Mouse (Mus musculus) intestine, postnatal 0 days (tissue): Measurements from ENCODE around the gene Slc16a1. TPM values are rescaled to one million over a fixed set of nuclear protein-coding genes. Genes with fewer than 3 reads are reported as not detected.
A peak's percentile ranks its signal among the peaks of the same experiment; 100 is the strongest.
"Not testable (repeated sequence)": the region's sequence is repeated elsewhere in the genome, so short reads cannot be mapped to it uniquely, and the experiment has no call there.

ENCODE experiments used
- ATAC-seq: fragments of 200-750 bp; cut with Nextera tagmentation; 2 replicates; pipeline ENCODE4 v1.8.0; 2017; ENCODE audit warnings: mild to moderate bottlenecking, moderate TSS enrichment, moderate library complexity
- H3K27ac ChIP-seq: fragments of 300-500 bp; sonication (generic); 2 replicates; pipeline ENCODE4 v1.5.1; 2014; ENCODE audit warnings: mild to moderate bottlenecking, low read depth, low read length, moderate library complexity
- H3K27me3 ChIP-seq: fragments of 300-500 bp; sonication (generic); replicated peaks from 2 replicates; pipeline ENCODE4 v1.6.1; 2014; ENCODE audit warnings: low read length, mixed read lengths; ENCODE audit not compliant: control insufficient read depth, insufficient read depth
- H3K36me3 ChIP-seq: fragments of 300-500 bp; sonication (generic); 2 replicates; pipeline ENCODE4 v1.6.1; 2014; ENCODE audit warnings: mild to moderate bottlenecking, moderate library complexity; ENCODE audit not compliant: control insufficient read depth, insufficient read depth
- H3K4me1 ChIP-seq: fragments of 300-500 bp; sonication (generic); replicated peaks from 2 replicates; pipeline ENCODE4 v1.6.1; 2014; ENCODE audit warnings: antibody characterized with exemption, low read length, mixed read lengths; ENCODE audit not compliant: control insufficient read depth, insufficient read depth
- H3K4me2 ChIP-seq: fragments of 300-500 bp; sonication (generic); replicated peaks from 2 replicates; pipeline ENCODE4 v1.6.1; 2014; ENCODE audit warnings: low read depth, mild to moderate bottlenecking, moderate library complexity
- H3K4me3 ChIP-seq: fragments of 300-500 bp; sonication (generic); 2 replicates; pipeline ENCODE4 v1.5.1; 2014; ENCODE audit warnings: low read depth, low read length
- H3K9ac ChIP-seq: fragments of 300-500 bp; sonication (generic); 2 replicates; pipeline ENCODE4 v1.6.1; 2014; ENCODE audit warnings: mild to moderate bottlenecking, low read depth, low read length
- H3K9me3 ChIP-seq: fragments of 300-500 bp; sonication (generic); 2 replicates; pipeline ENCODE4 v1.6.1; 2016; ENCODE audit warnings: mixed run types; ENCODE audit not compliant: control insufficient read depth
- CTCF ChIP-seq: sonication (generic); IDR thresholded peaks from 2 replicates; pipeline ENCODE4 v1.5.1; 2016; ENCODE audit warnings: low read depth, mild to moderate bottlenecking, control low read depth, antibody characterized with exemption, moderate library complexity
- WGBS: fragments of 180-500 bp; shearing (Covaris S2); extraction: QIAGEN DNeasy Blood & Tissue Kit; methylation state at CpG from one replicate; pipeline ENCODE4 v1.1.7; 2014; 5-methylcytosine and 5-hydroxymethylcytosine counted together
- polyA plus RNA-seq: library from polyadenylated mRNA; unstranded; fragments of >200 nt; fragmentation: Nextera tagmentation; extraction: Ambion mirVana; gene quantifications from 2 replicates; pipeline ENCODE4 v1.2.1, GENCODE M21; 2015

Gene Slc16a1
- polyA plus RNA-seq, 1 experiment from 2014 or later = 36.7 TPM

GRCm38 (mm10) chr3:104668989-104669388, 30.5 kb downstream of the Slc16a1 start:
- Histone ChIP-seq H3K4me2 (no peak overlapping the region), H3K27me3 (no peaks in the 10 kb centered on the region), H3K9me3 (no peaks in the 10 kb centered on the region), H3K4me1 (peaks cover 16% of the 10 kb centered on the region), H3K36me3 (no peaks in the 10 kb centered on the region), H3K4me3 (no peak overlapping the region), H3K27ac (no peak overlapping the region), H3K9ac (no peak overlapping the region)
- no peak for ATAC-seq
- TF ChIP-seq CTCF = no peak
- WGBS = 75% methylated on average over 5 of the region's 5 CpGs

DNA sequence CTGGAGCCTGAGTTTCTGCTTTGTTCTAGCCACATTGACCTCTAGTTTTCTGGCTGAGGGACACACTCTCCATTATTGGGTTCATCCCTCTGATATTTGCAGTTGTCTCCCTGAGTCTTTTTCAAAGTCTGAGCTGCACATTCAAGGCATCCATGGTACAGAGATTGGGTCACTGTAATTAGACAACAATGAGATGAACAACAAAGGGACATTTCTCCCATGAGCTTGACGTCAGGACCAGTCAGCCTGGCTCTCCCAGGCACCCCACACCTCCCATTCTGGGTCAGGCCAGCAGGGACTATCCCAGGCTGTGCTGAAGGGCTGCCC, 31.4 kb downstream of the Slc16a1 start:
- no peak for ATAC-seq
- Histone ChIP-seq H3K4me2 (no peak overlapping the region), H3K27ac (no peak overlapping the region), H3K4me1 (peaks cover 16% of the 10 kb centered on the region), H3K9ac (no peak overlapping the region), H3K4me3 (no peak overlapping the region), H3K9me3 (no peaks in the 10 kb centered on the region), H3K36me3 (no peaks in the 10 kb centered on the region), H3K27me3 (no peaks in the 10 kb centered on the region)
- WGBS = 63% methylated on average over 1 of the region's 1 CpGs
- no peak for TF ChIP-seq CTCF

- not testable (repeated sequence) for H3K4me3 ChIP-seq, H3K4me2 ChIP-seq, H3K27ac ChIP-seq, H3K9ac ChIP-seq, H3K27me3 ChIP-seq, H3K36me3 ChIP-seq, H3K9me3 ChIP-seq
- 18% methylated on average over 1 of the region's 1 CpGs for WGBS
- peak; percentile 52 for ATAC-seq
- H3K4me1 ChIP-seq = peaks cover 16% of the 10 kb centered on the region
Measured at GRCm38 (mm10) chr3:104670183-104671020, 31.9 kb downstream of the Slc16a1 start.

GRCm38 (mm10) chr3:104671543-104671942, 33.1 kb downstream of the Slc16a1 start:
- no peak overlapping the region for H3K9ac ChIP-seq
- WGBS = 50% methylated on average over 6 of the region's 6 CpGs
- no peaks in the 10 kb centered on the region for H3K27me3 ChIP-seq
- no peak overlapping the region for H3K4me2 ChIP-seq
- ATAC-seq = no peak
- peaks cover 16% of the 10 kb centered on the region for H3K4me1 ChIP-seq
- H3K27ac ChIP-seq = no peak overlapping the region; the same call in 1 of the 2 replicates
- no peaks in the 10 kb centered on the region for H3K36me3 ChIP-seq
- no peak for TF ChIP-seq CTCF
- H3K4me3 ChIP-seq = no peak overlapping the region
- no peaks in the 10 kb centered on the region for H3K9me3 ChIP-seq

DNA sequence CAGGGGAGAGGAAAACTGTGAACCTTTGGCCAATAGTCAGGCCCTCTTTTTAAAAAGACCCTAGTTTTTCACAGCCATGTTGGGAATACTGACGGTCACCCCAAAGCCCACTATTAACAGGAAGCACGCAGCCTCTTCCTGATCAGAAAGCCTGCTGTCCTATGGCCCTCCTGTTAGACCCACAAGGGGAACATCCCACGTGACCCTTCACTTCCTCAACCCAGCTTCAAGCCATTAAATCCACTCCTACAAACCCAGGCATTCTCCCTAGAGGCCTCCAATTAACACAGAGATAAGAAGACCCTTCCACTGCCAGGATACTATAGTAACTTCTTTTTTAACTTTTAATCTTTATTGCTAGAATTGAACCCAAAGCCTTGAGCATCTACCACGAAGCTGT, 33.6 kb downstream of the Slc16a1 start:
- Histone ChIP-seq H3K9ac (no peak overlapping the region), H3K4me1 (peaks cover 16% of the 10 kb centered on the region), H3K4me3 (no peak overlapping the region), H3K27ac (no peak overlapping the region), H3K4me2 (no peak overlapping the region), H3K36me3 (no peaks in the 10 kb centered on the region), H3K9me3 (no peaks in the 10 kb centered on the region), H3K27me3 (no peaks in the 10 kb centered on the region)
- no peak for ATAC-seq
- 47% methylated on average over 4 of the region's 4 CpGs for WGBS
- TF ChIP-seq CTCF = no peak

DNA sequence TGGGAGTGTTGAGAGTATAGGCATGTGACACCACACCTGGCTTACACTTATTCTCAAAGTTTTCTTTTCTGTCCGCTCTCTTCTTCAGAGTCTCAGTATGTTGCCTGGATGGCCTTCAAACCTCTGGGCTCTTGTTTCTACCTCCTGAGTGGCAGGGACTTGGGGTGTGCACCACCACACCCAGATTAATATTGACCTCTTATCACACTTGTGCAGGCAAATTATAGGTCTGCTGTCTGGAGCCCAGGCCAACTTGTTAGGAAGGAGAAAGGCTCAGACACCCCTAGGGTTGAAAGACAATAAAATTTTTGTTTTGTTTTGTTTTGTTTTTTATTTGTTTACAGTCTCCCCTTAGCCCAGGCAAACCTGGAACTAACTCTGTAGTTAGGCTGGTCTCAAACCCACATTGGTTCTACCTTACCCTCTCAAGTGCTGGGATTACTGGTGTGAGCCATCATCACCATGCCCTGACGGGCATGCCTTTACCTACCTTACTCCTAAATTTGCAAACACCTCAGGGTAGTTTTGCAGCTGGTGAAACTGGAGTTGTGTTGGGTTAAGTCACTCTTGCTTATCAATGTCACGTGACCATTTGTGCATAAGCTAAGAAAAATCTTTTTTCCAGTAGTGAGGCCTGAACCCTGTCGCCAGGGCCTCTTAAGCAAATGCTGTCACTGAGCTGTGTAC, 35.3 kb downstream of the Slc16a1 start:
- 37% methylated on average over 4 of the region's 4 CpGs for WGBS
- Histone ChIP-seq H3K9me3 (no peaks in the 10 kb centered on the region), H3K27me3 (no peaks in the 10 kb centered on the region), H3K36me3 (no peaks in the 10 kb centered on the region), H3K4me1 (peaks cover 16% of the 10 kb centered on the region), H3K27ac (peak overlapping the region; percentile 86), H3K9ac (no peak overlapping the region), H3K4me3 (no peak overlapping the region), H3K4me2 (peak overlapping the region; percentile 72; the same call in 1 of the 2 replicates)
- no peak for TF ChIP-seq CTCF
- no peak; the same call in 1 of the 2 replicates for ATAC-seq
